Mouse (Mus musculus) lung, adult 2 months (tissue): ENCODE results near the gene Plekhg3.

ENCODE experiments used
- CTCF ChIP-seq: fragments of 200-500 bp; IDR thresholded peaks from 2 replicates; pipeline ENCODE4 v1.5.1; 2011; ENCODE audit warnings: mild to moderate bottlenecking, low read length, control low read depth; ENCODE audit not compliant: insufficient read depth
- POLR2A ChIP-seq: fragments of 200-500 bp; IDR thresholded peaks from 2 replicates; pipeline ENCODE4 v1.6.1; 2011; ENCODE audit warnings: low read depth, mild to moderate bottlenecking, control low read depth, low read length, borderline replicate concordance; ENCODE audit errors: extremely low read depth

DNA sequence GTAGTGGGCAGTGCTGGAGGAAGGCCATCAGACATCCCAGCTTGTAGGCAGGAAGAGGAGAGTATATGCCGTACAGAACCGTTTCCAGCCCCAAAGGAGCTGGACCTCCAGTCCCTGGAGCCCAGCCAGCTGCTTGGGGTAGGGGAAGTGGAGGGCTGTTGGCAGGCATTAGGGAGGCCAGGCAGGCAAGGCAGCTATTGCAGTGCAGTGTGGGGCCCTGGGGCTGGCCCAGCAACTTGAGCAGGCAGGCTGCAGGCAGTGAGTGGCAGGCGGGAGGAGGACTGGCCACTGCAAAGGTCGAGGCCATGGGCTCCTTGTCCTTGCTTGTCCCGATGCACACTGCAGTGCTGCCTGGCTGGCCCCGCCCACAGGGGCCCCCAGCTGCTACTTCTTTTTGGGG lies 52.1 kb downstream of the Plekhg3 start:
- TF ChIP-seq POLR2A (no peak), CTCF (no peak)
